Mouse (Mus musculus) bone marrow macrophage, adult 2 months (primary cell): ENCODE measurements around the gene Slc48a1.

Source experiments
- CTCF ChIP-seq: IDR thresholded peaks from 2 replicates; pipeline ENCODE4 v1.5.1; 2012; ENCODE audit warnings: low read depth, mild to moderate bottlenecking, low read length, moderate library complexity
- POLR2A ChIP-seq: IDR thresholded peaks from 2 replicates; pipeline ENCODE4 v1.6.1; 2012; ENCODE audit warnings: mild to moderate bottlenecking, low read depth, low read length, borderline replicate concordance

GRCm38 (mm10) chr15:97765090-97765794, 13.1 kb upstream of the Slc48a1 start:
- no peak for TF ChIP-seq CTCF
- no peak for TF ChIP-seq POLR2A
